Mouse (Mus musculus) cerebellum, adult 11 months (tissue): Measurements from ENCODE around the gene Cd164.

Experiments
- DNase-seq: peaks from one replicate; pipeline ENCODE4 v3.0.0; 2022

Gene Cd164

DNA sequence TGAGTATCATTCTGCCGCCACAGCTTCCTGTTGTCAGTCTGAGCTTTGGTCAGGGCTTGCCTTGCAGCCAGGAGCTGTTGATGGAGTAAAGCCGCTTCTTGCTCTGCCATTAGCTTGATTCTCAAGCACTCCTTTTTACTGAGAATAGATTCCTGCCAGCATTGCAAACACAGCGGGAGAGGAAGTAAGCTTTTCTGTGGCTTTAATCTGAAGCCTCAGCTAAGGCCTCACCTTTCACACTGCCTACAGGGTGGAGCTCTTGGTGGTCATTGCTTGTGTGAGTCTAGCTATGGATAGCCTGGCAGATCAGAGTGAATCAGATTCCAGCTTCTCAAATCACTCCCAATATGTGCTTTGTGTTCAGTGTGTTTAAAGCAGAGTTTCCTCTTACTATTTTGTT is 33.1 kb downstream of the Cd164 start:
- DNase-seq: no peak

DNA sequence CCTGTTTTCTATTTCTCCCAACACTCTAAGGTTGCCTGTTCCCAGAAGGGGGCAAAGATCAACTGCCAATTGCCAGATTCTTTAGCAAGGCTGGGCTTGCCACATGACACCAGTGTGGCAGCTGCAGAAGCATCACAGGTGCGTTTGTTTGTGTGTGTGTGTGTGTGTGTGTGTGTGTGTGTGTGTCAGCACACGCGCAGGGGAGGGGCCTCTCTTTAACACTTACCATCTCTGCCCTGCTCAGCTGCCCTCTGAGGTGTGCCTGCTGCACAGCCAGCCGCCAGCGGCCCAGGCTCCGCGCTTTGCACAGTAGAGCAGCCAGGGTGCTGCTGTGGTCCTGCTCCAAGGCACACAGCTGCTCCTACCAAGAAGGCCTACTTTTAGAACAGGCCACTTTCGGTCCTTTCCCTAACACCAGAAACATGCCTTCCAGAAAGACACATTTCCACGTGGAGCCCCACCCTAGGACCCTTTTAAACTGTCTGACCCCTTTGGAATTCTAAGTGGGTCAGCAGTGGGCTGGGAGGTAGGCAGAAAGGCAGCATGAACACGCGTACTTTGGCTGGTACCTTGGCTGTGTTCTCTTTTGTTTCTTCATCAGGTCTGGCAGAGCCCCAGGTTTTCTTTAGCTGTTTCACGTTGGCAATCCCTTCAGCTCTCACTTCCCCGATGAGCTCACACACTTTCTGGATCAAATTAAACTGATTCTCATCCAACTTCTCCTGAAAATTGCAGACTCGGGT is 33.8 kb downstream of the Cd164 start:
- DNase-seq: peak; percentile 9

DNA sequence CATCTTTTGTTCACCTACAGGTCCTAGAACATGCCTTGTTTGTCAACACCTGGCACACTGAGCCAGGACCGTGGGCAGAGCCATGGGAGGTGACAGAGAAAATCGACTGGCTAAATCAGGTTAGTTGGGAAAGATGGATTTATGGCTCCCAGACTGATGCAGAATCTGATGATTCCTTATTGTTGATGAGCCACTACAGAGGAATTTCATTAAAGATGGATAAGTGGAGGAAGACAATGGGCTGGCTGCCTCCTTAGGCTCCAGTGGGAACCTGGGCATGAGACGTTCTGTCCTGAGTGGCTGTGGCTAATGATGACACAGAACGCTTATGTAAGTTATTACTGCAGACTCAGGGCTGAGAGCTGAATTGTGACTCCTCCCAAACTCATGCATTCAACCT is 34.5 kb downstream of the Cd164 start:
- DNase-seq: no peak

DNA sequence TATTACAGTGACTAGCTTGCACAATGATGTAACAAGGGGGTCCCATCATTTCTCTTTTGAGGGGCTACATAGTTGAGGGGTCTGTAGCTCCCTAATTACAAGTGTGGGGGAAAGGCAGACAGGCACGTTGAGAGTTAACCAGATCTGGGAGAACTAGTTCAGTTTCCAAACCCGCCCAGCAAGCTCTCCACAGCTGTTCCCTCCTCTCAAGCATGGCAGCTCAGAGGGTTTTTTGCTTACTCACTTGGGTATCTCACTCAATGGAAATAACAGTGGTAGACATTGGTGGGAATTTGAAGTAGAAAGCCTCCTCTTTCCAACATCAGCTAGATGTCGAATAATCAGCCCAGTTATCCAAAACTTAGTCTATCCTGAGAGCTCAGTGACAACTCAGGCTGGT is 35.9 kb downstream of the Cd164 start:
- no peak for DNase-seq

DNA sequence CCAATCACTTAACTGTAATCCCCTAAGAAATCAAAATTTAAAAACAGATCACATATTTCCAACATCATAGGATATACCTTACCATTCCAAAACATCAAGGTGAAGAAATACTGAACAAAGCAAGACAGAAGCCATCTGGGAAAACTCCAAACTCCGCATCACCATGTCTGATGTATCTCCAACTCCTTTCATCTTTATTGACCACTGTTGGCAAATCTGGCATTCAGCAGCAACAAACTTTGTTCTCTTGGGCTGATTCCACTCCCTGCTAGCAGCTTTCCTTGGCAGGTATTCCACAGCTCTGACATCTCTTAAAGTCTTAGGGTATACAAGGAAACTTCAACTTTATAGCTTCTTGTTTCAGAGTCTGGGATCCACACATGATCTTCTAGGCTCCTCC is 39.2 kb downstream of the Cd164 start:
- no peak for DNase-seq

DNA sequence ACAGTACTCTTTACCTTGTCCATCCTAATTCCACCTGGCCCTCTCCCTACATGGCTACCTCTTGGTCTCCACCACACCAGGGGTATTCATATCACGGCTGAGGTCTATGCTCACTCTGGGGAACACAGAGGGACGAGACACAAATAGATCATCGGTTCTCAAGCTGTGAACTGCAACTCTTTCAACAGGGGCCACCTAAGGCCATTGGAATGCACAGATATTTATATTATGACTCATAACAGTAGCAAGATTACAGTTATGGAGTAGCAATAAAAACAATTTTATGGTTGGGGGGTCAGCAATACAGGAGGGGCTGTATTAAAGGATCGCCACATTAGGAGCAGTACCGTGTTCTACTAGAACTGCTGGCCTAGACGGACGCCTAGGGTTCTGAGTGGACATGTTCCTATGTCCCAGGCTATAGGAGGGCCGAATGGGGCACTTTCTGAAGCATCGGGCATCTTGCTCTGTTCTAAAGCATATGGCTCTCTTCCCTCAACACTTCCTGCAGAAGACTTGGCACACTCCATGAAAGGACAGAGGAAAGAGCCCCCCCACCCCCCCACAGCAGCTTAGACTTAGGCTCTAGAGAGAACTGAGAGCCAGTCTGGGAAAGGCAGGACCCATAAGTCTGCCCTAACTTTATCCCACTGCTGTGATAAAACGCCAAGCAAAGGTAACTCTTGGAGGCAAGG is 42.6 kb downstream of the Cd164 start:
- DNase-seq: no peak

DNA sequence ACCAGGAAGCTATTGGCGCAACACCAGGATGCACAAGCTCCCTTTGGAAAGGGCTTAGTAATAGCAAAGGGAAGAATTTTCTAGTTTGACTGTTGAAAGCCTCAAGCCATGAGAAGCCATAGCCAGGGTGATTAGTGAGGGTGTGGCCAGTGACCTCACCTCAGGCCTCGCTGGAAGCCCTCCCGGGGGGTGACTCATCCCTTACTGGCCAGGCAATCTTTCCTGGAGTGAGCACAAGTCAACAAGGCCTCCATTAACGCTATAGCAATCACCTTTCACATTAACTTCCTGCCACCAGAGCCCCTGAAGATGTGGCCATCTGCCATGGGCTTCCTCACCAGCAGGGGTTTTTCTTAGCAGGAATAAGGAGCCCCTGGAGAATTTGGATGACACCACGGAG is 45.9 kb downstream of the Cd164 start:
- no peak for DNase-seq

DNA sequence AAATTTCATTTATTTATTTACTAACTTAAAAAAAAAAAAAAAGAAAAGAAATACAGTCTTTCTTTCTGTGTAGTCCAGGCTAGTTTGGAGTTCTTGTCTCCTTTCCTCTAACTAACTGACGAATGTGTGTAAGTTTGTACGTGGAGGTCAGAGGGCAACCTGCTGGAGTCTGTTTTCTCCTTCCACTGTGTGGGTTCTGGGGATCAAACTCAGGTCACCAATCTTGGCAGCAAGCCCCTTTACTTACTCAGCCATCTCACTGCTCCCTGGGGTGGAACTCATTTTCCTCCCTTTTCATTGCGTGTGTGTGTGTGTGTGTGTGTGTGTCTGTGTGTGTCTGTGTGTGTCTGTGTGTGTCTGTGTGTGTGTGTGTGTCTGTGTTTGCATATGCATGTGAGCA is 49.1 kb downstream of the Cd164 start:
- DNase-seq: no peak

DNA sequence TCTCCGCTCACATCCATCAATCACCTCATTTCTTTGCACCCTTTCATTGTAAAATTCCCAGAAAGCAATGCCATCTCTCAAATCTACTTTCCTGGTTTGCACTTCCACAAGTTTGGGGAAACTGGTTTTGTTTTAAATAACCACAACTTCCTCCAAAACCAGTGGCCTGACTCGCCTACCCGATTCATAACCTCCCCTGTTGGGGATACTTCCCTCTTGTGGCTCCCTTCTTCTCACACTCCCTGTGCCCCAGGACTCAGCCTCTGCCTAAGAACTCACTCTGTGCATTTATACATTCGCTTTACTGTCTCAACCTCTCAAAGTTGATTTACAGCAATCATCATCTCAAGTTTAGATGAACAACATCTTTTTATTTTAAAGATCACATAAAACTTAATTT is 51.9 kb downstream of the Cd164 start:
- no peak for DNase-seq

DNA sequence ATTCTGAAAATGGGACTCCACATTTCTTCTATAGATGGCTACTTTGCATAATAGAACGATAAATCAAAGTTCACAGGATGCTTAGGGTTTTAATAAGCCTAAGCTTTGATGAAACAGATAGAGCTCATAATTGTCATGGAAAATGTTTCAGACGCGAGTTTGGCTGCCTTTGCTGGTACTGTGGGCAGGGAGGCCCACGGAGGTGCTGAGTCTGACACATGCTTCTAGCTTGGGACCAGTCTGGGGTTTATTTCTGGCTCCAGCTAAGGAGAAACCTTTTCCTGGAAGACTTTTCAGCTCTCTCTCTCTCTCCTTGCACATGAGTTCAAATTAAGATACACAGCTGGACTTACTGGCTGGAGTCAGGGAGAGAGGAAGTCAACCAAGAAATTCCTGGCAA is 53.1 kb downstream of the Cd164 start:
- DNase-seq: no peak

DNA sequence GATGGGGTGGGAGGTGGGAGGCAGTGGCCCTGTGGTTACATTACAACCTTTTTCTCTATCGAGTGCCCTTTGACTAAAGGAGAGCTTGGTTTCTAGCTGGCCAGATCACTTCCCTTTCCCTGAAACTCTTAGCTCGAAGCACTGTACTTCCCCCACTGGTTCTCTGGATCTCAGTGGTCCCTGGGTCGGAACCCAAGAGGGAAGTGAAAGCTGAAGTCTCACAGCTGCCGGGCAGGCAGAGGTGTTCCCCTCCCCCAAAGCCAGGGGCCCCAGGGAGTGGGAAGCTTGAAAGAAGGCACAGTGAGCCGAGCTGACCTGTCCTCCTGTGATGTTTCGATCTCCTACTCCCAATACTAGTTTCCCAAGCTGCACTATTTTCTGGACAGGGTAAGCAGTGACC is 54.0 kb downstream of the Cd164 start:
- no peak for DNase-seq

DNA sequence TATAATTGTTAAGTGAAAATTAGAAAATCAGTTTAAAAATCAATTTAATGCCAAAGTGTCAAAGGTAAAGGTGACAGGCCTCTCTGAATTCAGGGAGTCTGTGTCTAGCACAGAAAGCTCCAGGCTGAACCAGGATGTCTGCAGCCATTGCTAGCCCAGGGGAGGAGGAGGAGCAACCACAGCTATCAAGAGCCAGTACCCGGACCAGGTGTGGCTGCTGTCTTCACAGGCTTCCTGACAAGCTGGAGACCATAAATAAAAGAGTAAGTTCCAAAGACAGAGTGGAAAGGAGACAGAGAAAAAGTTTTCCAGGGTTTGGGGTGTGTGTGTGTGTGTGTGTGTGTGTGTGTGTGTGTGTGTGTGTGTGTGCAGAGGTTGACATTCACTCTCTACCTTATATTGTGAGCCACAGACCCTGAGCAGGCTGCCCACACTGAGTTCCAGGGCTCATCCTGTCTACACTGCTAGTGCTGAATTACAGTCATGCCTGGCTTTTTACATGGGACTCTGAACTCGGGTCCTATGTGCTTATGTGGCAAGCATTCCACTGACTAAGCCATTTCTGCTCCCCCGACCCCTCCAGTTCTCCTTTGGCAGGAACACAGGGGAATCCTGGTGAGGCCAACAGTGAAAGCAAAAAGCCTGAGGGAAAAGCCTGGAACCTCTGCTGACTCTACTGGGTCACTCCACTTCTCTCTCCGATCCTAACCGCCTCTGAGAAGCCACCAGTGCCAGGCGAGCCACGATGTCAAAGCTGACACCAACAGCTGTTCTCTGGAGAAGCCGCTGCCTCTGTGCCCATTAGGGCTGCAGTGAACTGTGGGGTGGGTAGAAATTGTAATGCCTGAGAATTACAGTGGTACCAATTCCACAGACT is 56.5 kb downstream of the Cd164 start:
- no peak for DNase-seq

DNA sequence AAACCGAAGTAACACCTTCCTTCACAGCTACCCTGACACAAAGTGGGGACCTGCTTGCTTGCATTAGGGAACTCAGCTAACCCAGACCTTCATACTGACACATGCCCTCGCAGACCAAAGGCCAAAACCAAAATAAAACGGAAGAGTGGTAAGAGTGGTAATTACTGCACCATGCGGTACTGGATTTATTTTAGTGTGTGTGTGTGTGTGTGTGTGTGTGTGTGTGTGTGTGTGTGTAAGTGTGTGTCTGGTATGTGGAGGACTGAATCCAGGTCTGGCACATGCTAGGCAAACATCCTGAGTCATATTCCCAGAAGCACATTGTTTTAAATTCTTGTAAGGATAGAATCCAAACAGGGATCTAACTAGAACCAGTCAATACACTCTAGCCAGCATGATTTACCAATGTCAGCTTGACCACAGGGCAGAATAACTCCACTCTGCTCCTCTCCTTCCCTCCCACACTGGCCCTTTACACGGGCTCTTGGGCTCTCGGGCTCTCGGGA is 57.2 kb downstream of the Cd164 start:
- DNase-seq: no peak

DNA sequence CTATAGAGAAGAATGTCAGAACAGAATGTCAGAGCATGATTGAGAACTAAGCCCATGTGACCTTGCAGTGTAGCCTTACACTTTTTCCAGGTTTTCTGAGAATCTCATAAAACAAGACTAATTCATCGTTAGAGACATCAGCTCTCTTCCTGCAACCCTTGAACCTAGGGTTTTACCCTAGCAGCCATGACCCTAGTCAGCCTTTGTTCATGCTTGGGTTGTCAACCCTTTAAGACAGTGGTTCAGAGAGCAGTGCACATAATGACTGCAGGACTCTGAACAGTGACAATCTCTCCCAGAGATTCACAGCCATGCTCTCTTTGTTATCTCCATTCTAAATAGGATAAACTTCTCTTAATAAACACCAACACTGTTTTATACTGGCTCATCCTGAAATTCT is 59.3 kb downstream of the Cd164 start:
- DNase-seq: no peak

DNA sequence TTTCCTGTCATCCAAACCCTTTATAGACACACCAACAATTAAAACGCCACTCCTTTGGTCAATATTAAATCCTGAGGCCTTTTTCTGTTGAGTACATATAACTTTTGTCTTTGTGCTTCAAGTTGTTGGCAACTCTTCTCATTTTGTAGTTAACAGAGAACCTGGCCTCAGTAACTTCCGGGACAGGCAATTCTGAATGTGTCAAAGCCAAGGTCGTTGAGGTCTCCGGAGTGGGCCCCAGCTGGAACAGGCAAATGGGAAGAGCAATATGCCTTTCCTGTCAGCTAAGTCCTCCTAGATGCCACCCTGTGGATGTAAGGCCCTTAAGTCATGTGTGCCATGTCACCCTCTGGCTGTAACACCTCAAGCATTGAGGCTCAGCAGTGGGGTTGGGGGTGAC is 61.2 kb downstream of the Cd164 start:
- DNase-seq: no peak
